Mouse (Mus musculus): ENCODE results near the gene Nrbf2. TPM values are rescaled to one million over a fixed set of nuclear protein-coding genes. Genes with fewer than 3 reads are reported as not detected.

Nrbf2 gene
- total RNA-seq, 2 experiments from 2014 or later = 8.6 to 10.2 TPM

- no peak for DNase-seq
Observed at GRCm38 (mm10) chr10:67218873-67219565, 66.1 kb downstream of the Nrbf2 start.

- no peak for DNase-seq
Observed at GRCm38 (mm10) chr10:67216872-67217271, 68.2 kb downstream of the Nrbf2 start.

Other genes with a start within 250 kb of the Nrbf2 start
- 10 to 100 TPM; 18.1 to 23.6 TPM for gene Jmjd1c, start 189.2 kb downstream of the Nrbf2 start, total RNA-seq (2021)
- 10 to 100 TPM; 10.3 to 12.6 TPM for gene Reep3, start 188.4 kb downstream of the Nrbf2 start, total RNA-seq (2021)